Comparison of ENCODE assay signal across 8 mouse cellular contexts in genomic region chr2:71816391-71817041, GRCm38 (mm10). TPM values are rescaled to one million over a fixed set of nuclear protein-coding genes. Genes with fewer than 3 reads are reported as not detected.
DNase-seq lines count a peak whose midpoint lies in the region; ATAC-seq and TF ChIP-seq lines count a peak whose summit lies in the region.

No protein-coding gene starts in this region.

- peak; percentile 78 for TF ChIP-seq CTCF in layer of hippocampus, adult 2 months (conservative IDR thresholded peaks at IDR 0.05)

- H3K9ac ChIP-seq in hindbrain, embryonic 16.5 days (ENCODE audit: low read depth, low read length): no peak overlapping the region
- 0 out of 2 replicates have a peak overlapping the region, but pooled peaks have one; percentile 10 for H3K9ac ChIP-seq in midbrain, embryonic 16.5 days (ENCODE audit: low read depth, low read length)

- no peak overlapping the region for H3K4me2 ChIP-seq in hindbrain, embryonic 16.5 days (ENCODE audit: low read length)
- H3K4me2 ChIP-seq in midbrain, embryonic 16.5 days (ENCODE audit: low read length): no peak overlapping the region

- no peaks in the 10 kb centered on the region for H3K27me3 ChIP-seq in hindbrain, embryonic 16.5 days (replicated peaks; ENCODE audit: control insufficient read depth, insufficient read depth, low read length)
- no peaks in the 10 kb centered on the region for H3K27me3 ChIP-seq in midbrain, embryonic 16.5 days (ENCODE audit: control insufficient read depth, insufficient read depth, low read depth, low read length)

- DNase-seq in layer of hippocampus, adult 2 months (ENCODE audit: low spot score in 2 of 2): peak; percentile 39 to 53
- DNase-seq in layer of hippocampus, adult 9-11 months: no peak
- peak; percentile 61 for DNase-seq in MN1 (ENCODE audit: low spot score)
- peak; percentile 76 for DNase-seq in embryo, embryonic 11 days
- DNase-seq in ovary, postnatal 10 days (ENCODE audit: low spot score): no peak
- DNase-seq in ovary, postnatal 14 days (ENCODE audit: low spot score): no peak

- H3K4me1 ChIP-seq in hindbrain, embryonic 16.5 days (ENCODE audit: control insufficient read depth, insufficient read depth, low read depth, low read length): peaks cover 9% of the 10 kb centered on the region
- H3K4me1 ChIP-seq in midbrain, embryonic 16.5 days (ENCODE audit: control insufficient read depth, insufficient read depth, low read length): peaks cover 10% of the 10 kb centered on the region

- H3K4me3 ChIP-seq in layer of hippocampus, adult 2 months: no peak overlapping the region
- no peak overlapping the region for H3K4me3 ChIP-seq in hindbrain, embryonic 16.5 days (ENCODE audit: low read length)
- no peak overlapping the region for H3K4me3 ChIP-seq in midbrain, embryonic 16.5 days (ENCODE audit: low read depth, low read length)

- H3K27ac ChIP-seq in layer of hippocampus, adult 2 months: no peak overlapping the region
- no peak overlapping the region for H3K27ac ChIP-seq in hindbrain, embryonic 16.5 days (ENCODE audit: low read depth, low read length)
- H3K27ac ChIP-seq in midbrain, embryonic 16.5 days (ENCODE audit: low read length): no peak overlapping the region

- peak; percentile 37; the same call in 1 of the 2 replicates for ATAC-seq in hindbrain, embryonic 16.5 days
- ATAC-seq in midbrain, embryonic 16.5 days: no peak

- 42% methylated on average over 14 of the region's 14 CpGs for WGBS in hindbrain, embryonic 16.5 days
- 36% methylated on average over 14 of the region's 14 CpGs for WGBS in midbrain, embryonic 16.5 days

- H3K36me3 ChIP-seq in hindbrain, embryonic 16.5 days (ENCODE audit: control insufficient read depth, insufficient read depth, low read length): no peaks in the 10 kb centered on the region
- H3K36me3 ChIP-seq in midbrain, embryonic 16.5 days (ENCODE audit: control insufficient read depth, insufficient read depth, low read length): no peaks in the 10 kb centered on the region

- H3K9me3 ChIP-seq in hindbrain, embryonic 16.5 days (ENCODE audit: control insufficient read depth, low read length): no peaks in the 10 kb centered on the region
- H3K9me3 ChIP-seq in midbrain, embryonic 16.5 days (replicated peaks; ENCODE audit: control insufficient read depth, low read length, poor library complexity, severe bottlenecking): no peaks in the 10 kb centered on the region

RNA-seq across cellular contexts. Expression of gene Pdk1, which starts 56.5 kb away (rescaled TPM):
- total RNA-seq in layer of hippocampus, adult 2 months (2021): 10 to 100 TPM; 38.8 to 39.5 TPM
- 24.0 and 25.1 TPM in 2 replicates for polyA plus RNA-seq in hindbrain, embryonic 16.5 days (2015; fragmentation: Nextera tagmentation; extraction: Ambion mirVana)
- 23.9 and 27.7 TPM in 2 replicates for polyA plus RNA-seq in midbrain, embryonic 16.5 days (2015; fragmentation: Nextera tagmentation; extraction: Ambion mirVana)

Comparison
In these comparisons a context has a peak if more than half of its experiments do, and no peak if none do; other contexts are left out.
1. DNase-seq: peak in layer of hippocampus, adult 2 months (2 of 2), MN1 (single experiment) and embryo, embryonic 11 days (single experiment); none in layer of hippocampus, adult 9-11 months (single experiment), ovary, postnatal 10 days (single experiment) and ovary, postnatal 14 days (single experiment).